Mouse (Mus musculus) testis, postnatal 14 days (tissue): Measurements from ENCODE around the gene Tyrobp.

Source experiments
- DNase-seq: peaks from one replicate; pipeline ENCODE4 v3.0.0; 2021; ENCODE audit warnings: low spot score

Tyrobp gene

DNA sequence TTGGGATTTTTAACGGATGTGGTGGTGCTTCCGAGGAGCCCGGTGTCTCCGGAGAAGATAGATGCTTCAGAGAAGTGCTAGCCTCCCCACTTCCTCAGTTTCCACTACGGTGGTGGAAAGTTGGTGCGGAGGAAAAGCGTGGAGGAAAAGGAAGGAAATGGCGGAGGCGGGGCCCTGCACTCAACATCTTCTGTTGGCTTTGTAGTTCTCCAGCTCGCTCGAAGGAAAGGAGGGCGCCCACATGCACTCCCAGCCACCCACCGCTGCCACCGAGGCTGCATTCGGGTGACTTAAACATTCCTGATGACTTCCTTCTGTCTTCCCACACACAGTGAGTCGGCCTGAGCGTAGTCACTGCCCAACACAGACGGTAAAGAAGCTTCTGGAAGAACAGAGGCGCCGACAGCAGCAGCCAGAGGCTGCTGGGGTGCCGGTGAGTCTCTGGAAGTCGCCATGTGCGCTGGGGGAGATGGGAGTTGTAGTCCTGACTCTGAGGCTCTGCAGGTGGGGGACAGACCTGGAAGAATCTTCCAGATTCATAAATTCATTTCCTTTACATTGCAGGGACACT is 9.6 kb downstream of the Tyrobp start:
- no peak for DNase-seq

DNA sequence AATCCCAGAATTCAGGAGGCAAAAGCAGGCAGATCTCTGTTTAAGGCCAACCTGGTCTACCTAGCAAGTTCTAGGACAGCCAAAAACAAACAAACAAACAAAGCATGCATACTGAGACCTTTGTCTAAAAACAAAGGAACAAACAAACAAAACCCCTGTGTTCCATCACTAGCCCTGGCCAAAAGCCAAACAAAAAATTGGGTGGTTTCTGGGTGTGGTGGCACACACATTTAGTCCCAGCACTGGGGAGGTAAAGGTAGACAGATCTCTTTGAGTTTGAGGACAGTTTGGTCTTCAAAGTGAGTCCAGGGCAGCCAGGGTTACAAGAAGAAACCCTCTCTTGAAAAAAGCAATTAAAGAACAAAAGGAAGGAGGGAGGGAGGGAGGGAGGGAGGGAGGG is 15.8 kb downstream of the Tyrobp start:
- no peak for DNase-seq

DNA sequence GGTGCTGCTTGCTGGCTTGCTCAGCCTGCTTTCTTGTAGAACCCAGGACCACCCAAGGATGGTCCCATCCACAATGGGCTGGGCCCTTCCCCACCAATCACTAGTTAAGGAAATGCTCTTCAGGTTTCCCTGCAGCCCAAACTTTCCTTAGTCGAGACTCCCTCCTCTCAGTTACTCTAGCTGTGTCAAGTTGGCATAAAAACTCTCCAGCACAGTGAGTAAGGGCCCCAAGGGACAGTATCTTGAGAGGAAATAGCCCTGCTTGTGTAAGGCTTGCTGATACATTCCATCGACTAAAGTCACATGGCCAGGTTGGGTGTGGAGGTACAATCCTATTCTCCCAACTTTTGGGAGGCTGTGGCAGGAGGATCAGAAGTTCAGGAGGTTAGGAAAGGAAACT is 16.6 kb downstream of the Tyrobp start:
- DNase-seq, result no peak

DNA sequence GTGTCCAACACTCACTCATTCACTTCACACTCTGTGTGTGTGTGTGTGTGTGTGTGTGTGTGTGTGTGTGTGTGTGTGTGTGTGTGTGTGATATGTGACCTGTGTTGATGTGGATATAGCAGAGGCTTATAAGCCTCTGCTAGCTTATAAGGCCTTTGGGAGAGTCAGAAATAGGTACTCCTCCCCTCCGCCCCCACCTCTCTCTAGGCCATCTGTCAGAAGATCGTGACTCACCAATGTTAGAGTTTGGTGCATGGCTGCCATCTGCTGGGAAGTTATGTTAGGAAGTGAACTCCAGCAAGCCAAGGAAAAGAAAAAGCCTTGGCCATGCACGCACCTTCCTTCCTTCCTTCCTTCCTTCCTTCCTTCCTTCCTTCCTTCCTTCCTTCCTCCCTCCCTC is 18.2 kb downstream of the Tyrobp start:
- DNase-seq, result no peak

DNA sequence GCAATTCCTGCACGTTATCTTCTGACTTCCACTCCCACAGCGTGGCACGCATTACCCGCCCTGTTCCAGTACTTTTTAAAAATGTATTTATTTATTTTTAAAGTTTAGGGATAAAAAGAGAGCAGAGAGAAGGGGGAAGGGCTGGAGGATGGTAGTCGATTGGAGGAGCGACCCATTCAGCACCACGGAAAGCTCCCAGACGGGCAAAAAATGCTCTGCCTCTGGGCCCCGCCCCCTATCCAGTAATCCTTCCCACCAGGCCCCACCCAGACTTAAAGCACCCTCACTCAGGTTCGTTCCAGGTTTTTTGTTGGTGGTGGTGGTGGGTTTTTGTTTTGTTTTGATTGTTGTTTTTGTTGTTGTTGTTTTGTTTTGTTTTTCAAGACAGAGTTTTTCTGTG is 20.7 kb downstream of the Tyrobp start:
- DNase-seq, result no peak

DNA sequence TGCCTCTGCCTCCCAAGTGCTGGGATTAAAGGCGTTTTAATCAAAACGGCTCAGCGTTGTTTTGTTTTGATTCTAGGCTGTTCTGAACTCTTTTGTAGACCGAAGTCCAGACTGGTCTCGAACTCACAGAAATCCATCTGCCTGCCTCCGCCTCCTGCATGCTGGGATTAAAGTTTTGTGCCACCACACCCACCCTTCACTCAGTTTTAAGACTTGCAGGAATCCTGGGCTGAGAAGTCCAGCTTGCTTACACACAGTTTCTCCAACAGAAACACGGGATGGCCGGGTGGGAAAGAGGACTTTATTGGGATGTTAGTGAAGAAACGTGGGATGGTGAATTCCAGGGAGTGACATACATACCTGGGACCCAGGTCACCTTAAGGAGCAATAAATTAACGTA is 21.1 kb downstream of the Tyrobp start:
- no peak for DNase-seq

DNA sequence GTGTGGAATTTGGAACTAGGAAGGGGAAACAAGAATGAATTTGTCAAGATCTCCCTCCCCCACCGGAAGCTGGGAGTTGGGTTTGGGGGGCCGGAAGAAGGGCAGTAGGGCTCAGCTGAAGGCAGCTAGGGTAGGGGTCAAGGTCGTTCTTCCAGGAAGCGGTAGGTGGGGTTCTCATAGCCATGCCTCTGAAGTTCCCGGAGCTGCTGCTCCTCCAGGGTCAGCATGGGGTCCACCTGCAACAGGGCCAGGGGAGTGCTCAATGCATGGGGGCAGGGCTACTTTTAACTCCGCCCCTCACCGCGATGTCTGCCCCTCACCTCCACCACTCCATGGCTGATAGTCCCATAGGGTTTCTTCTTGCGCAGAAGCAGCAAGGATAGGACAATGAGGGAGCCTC is 21.6 kb downstream of the Tyrobp start:
- no peak for DNase-seq

DNA sequence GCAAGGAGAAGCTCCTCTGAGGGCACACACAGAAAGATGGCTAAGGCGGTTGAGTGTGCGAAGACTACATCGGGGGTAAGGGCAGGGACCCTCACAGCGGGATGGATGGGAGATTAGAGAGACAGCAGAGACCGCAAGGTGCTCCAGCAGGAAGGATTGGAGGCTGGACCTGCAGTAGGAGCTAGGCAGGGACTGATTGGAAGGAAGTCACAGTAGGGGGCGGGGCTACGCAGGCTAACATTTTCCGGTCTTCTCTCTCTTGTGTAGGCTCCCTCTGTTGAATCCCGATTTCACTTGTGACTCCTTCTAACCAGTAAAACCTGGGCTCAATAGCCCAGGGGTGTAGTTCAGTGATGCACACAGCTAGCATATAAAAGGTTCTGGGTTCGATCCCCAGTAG is 23.3 kb downstream of the Tyrobp start:
- DNase-seq, result no peak

DNA sequence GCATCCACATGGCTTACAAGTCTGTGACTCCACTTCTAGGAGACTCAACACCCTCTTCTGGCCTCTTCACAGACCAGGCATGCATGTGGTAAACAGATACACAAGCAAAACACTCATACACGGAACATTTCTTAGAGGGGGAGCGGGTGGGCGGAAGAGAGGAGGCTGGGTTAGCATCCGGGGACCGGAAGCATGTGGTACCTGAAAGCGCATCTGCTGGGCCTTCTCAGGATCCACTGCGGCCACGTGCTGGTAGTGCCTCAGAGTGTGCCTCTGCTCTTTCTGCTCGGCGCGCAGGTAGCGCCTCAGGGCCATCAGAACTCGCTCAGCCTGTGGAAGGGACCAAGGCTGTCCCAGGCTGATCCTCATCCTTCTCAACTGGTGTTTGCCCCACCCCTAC is 26.2 kb downstream of the Tyrobp start:
- DNase-seq, result no peak

DNA sequence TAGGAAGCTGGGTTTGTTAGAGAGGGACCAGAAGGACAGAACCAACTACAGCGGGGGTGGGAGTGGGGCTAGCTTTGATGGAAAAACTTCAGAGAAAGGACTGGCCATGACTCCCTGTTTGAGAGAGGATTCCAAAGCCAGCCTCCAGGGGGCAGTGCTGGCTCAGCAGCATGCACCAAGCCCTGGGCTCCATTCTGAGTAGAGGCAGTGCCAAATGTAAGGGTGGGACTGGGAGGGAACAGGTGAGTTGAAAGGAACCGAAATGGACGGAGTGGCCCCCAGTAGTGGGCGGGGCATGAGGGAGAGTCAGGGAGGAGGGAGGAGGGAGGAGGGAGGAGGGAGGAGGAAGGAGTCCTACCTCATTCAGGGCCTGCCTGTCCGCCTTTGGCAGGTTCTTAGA is 27.1 kb downstream of the Tyrobp start:
- no peak for DNase-seq

DNA sequence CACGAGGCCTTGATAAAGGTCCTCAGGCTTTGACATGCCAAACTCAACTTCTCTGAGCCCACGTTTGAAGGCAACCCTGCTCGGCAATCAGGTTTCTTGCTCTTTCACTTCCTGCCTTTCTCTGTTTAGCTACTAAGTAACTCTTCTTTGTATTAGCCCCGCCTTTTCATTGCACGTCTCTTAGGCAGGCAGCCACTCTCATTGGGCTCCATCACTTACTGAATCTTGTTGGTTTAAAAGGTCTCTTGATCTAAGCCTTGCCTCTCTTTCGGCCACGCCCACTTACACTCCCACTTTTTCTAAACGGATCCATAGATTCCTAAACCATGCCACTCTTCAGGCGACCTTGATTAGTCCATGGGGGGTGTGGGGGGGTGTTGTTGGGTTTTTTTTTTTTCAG is 30.1 kb downstream of the Tyrobp start:
- no peak for DNase-seq

DNA sequence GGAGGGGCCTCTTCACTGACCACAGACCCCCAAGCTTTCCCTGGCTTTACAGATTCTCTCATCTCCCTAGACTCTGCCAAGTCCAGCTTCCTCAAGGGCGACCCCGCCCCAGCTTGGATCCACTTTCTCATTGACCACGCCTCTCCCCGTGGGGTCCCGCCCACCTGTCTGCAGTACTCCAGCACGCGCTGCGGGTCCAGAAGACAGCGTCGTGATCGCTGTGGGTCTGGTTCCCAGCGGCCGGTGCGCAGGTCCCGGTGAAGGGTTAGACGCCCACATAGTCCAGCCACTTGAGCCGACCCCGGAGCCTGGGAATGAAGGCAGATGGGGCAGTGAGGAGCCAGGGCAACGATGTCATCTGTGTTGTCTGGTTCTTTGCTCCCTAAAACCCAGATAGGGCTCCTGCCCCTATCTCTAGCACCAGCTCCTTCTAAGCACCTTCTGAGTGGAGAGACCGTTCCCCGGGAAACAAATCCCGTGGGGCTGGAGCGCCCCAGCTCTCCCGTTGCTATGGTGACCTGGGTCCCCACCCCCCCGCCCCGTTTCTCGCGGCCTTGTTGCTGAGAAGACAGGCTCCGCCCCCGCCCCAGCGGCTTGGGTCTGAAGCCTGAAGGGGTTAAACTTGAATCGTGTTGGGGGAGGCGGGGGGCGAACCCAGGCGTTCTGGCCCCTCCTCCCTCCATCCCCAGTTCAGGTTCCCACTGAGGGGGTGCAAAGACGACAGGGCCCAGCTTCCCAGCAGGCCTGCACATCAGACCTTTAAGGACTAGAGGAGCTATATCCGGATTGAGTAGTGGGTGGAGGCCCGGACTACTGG is 30.8 kb downstream of the Tyrobp start:
- DNase-seq, result peak; percentile 62

DNA sequence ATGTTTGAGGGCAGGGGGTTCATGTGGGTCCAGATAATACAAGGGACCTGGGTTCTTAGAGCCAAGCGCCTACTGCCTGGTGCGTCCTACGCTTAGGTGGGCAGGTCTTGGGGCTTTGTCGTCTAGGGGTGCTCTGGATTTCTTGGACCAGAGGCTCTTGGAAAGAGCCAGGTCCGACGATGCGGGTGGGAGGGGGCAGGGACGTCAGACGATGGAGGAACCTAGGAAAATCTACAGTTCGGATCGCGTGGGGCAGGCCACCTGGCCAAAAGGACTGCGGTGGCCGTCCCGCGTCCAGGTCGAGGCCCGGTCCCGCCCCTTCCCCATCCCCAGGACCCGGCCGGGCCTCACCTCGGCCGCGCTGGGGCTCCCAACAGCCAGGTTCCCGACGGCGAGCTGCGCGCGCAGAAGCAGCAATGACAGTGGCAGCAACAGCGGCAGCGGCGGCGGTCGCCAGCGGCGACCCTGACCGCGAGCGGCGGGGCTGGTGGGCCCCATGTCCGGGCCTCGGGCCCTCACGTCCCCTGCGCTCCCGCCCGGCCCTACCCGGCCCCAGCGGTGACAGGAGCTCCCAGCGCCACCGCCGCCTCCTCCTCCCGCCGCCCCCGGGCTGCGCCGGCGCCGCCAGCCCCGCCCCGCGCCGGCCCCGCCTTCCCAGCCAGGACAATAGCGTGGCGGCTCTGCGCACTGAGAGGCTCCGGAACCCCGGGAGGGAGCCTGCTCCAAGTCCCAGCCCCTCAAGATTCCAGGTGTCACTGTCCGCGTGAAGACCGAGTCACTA is 31.6 kb downstream of the Tyrobp start, which contains the start of gene Aplp1:
Aplp1 (minus strand) TSS at position 565 of the 781 bp plus-strand sequence.
- no peak for DNase-seq

DNA sequence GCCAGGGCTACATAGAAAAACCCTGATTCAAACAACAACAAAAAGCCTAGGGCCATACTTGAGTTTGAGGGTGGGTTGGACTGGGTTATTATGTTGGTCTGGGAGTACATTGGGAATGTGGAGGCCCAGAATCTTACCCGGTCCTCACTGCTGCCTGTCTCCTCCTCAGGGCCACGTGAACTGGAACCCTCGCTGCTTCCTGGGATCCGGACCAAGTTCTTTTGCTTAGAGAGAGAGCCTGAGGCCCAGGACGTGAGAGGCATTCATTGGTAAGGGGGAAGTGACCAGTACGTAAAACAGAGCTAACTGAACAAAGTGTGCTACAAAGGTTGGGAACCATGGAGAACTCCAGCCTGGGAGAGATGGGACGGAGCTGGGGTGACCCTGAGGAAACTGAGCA is 36.7 kb downstream of the Tyrobp start:
- no peak for DNase-seq

DNA sequence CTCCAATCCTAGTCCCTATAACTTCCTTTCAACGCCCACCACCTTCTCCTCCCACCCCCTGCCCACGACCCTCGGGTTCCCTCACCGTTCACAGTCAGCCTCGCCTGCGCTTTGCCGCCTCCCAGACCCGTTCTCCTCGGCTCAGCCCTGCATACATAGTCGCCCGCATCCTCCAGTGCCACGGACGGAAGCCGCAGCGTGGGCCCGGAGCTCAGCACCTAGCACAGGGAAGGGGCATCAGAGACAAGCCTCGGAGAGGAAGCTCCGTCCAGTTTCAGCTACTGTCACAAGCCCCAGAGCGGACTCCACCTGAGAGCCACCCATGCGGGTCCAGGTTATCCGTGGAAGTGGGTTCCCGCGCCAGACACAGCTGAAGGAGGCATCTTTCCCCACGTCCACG is 39.8 kb downstream of the Tyrobp start:
- DNase-seq, result no peak

DNA sequence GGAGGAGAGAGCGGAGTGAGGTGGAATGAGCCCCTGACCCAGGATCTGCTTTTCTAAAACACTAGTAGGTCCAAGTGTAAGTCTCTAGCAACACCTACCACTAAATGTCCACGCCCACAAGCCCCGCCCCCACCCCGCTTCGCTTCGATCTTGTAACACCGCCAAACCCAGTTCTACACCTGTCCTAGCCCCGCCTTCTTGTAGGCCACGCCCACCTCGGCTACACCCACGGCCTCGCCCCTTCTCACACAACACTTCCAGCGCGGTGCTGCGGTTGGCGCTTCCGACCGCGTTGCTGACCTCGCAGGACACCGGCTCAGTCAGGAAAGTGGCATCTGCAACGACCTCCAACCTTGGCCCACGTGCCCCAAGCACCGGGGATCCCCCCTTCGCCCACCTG is 40.2 kb downstream of the Tyrobp start:
- DNase-seq, result no peak

DNA sequence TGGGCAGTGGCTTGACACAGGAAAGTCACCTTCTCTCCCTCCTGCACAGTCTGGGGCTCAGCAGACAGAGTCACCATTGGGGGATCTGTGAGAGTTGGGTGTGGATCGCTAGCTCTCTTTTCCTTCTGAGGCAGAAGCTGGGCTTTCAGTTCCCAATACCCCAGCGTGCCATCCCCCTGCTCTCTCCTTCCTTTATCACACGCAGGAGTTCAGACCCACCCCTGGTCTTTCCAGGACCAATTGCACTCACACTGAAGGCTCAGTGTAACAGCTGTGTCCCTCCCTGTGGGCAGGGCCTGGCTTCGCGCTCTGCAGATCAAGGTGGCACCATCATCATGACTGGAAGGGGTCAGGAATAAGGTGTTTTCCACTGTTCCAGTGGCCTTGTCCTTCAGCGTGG is 40.7 kb downstream of the Tyrobp start:
- no peak for DNase-seq

DNA sequence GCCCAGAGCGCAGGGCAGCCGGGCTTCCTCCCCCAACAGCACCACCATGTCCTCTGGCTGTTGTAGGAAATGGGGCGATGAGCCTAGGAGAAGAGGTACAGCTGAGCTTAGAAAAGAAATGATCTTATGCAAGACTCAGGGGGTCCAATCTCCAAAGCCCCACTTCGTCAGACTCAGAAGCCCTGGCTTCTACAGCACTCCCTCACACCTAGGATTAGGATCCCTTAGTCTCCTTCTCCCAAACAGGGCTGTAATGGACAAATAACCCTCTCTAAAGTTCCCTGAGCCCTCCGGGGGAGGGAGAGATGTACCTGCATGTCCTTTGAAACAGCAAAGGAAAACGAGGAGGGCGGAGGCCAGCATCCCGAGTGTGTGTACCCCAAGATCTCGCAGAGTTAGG is 42.9 kb downstream of the Tyrobp start:
- no peak for DNase-seq

DNA sequence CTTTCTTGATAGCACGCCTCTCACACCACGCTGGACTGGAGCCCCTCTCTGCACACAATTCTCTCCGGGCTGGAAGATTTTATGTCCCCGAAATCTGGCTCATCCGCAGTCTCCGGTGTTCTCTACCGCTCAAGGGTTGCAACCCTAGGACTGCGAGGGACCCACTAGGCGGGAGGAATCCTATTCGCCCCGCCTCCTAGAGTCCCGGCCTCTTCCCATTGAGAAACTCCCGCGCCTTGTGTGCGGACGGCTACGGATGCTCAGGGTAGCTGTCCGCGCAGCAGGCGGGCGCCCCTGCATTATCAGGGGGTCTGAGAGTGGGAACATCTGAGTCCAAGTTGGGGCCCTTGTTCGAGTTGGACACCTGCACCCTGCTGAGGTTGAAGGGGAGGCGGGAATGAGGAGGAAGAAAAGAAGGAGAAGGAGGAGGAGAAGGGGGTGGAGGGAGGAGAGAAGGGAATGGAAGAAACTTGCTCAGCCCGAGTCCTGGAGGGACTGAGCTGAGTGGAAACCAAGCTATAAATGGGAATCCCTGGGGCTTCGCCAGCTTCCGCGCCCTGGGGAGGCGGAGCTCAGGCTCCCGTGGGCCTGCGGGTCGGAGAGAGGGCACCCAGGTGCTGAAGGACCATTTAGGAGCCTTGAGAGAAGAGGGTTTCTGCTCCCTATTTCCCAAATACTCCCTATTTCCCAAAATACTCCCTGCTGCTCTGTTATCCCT is 43.5 kb downstream of the Tyrobp start:
- no peak for DNase-seq

DNA sequence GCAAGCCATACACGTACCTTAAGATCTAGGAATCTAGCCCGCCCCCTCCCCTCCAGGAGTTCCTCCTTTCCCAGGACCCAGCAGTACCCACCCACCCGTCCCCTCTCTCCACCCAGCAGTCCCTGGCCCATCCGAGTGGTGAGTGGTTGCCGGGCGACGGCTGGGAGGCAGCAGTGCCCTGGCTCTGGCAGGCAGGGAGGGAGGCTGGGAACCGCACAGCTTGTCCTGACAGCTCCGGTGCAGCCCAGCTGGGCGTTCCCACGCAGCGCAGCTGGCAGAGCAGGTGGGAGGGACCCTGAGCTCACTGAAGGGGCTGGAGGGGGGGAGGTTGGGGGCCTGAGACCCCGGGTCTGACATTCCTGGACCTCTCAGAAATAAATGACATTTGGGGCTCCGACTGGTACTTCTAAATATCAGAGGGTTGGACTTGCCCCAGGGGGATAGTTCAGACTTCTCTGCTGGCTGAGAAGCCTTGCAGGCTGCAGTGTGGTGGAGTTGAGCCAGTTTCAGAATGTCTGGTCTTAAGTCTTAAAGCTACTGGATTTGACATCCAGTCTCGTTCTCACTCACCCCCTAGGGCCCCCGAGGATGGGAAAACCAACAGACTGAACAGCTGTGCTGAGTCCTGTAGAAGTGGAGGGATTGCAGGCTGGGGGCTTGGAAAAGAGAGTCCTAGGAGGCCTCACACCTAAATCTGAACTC is 44.2 kb downstream of the Tyrobp start, which contains the start of the genes Kirrel2 and Nphs1:
Kirrel2 (minus strand) TSS at position 62 of the 702 bp plus-strand sequence.
Nphs1 (plus strand) TSS at position 687 of the 702 bp plus-strand sequence.
- DNase-seq, result no peak

DNA sequence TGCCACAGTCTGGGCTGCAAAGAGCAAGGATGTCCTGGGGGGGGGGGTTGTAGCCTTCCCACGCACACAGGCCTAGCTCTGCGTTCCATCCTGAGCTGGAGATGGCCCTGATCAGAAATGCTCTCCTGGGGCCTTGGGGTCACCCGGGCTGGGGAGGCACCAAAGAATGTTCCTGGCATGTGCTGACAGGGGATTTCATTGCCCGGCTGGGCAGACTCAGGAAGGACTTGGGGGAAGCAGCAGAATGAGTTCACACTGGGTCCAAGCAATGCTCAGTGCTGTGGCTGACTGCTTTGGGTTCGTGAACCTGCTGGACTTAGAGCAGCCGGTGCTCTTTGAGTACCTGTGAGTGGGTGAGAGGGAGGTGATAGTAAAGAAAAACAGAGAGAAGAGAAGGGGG is 45.9 kb downstream of the Tyrobp start:
- DNase-seq, result no peak

DNA sequence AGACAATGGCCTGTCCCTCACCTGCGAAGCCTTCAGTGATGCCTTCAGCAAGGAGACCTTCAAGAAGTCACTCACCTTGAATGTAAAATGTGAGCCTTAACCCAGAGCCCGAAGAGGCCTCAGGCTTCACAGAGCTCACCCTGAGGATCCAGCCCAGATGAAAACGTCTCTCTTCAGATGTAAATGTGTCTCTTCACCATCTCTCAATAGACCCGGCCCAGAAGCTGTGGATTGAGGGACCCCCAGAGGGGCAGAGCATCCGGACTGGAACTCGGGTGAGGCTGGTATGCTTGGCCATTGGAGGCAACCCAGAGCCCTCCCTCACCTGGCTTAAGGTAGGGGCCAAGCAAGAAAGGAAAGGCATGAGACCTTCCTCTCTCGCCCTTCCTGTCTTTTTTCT is 50.0 kb downstream of the Tyrobp start:
- no peak for DNase-seq
